Mouse (Mus musculus): ENCODE results near the gene Slc37a2.
"Not testable (repeated sequence)": the region's sequence is repeated elsewhere in the genome, so short reads cannot be mapped to it uniquely, and the experiment has no call there.

Slc37a2 gene

DNA sequence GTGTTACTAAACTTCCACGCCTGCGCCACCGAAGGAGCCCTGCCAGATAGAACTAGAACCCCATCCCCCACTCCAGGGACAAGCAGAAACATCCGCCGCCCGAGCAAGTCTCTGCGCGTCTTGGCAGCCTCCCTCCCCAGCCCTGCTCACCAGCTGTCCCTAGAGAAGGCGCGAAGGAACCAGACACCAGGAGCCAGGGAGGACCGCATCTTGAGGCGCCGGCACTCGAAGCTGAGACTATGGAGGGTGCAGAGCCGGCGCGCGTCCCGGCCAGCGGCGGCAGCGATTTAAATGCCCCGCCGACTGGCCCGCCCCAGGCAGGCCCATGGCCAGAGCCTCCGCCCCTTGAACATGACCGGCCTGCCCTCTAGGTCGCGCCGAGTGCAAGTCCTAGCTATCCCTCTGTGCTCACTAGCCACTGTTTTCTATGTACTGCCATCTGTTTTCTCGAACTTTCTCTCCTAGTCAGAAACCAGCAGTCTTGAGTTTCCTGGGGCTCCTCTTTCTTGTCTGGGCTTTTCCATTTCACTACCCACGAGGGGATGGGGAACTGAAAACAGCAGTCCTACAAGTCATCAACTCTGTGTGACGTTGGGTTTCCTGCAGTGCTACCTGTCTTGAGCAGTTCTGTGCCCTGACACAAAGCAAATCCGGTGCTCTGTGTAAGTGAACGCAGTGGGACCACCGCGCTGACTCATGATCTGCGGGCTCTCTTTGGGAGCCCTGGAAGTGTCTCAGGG is at the start of gene Slc37a2:
Gene Slc37a2, minus strand, starts transcription at position 590 of the 740 bp plus-strand sequence.
- DNase-seq (ENCODE audit: low spot score) = peak; percentile 61

DNA sequence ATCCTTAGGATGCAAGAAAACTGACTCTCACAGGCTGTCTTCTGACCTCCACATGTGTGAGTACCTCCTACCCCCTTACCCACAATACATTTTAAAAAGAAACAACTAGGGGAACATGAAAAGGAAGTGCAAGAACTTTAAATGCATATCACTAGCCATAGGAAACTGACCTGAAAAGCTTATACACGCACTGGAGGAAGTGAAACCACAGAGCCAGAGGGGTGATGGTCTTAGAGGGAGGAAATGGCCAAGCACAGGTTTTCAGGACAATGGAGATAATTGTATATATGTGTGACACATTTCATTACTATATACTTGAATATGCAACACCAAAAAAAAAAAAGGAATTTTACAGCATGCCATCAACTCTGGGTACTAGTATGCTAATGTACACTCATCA is 46.2 kb upstream of the Slc37a2 start:
- DNase-seq (ENCODE audit: low spot score) = no peak

DNA sequence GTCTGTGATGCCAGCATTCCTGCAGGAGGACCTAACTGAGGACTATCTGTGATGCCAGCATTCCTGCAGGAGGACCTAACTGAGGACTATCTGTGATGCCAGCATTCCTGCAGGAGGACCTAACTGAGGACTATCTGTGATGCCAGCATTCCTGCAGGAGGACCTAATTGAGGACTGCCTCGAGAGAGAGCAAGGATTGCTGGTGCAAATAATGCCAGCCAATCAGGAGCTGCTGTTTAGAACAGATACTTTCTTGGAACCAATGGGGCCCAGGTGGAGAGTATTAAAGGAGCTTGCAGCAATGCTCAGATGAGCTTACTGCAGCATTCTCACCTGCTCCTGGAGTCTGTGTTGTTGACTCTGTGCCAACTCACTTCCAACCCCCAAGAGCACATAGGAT is 45.0 kb upstream of the Slc37a2 start:
- DNase-seq (ENCODE audit: low spot score) = not testable (repeated sequence)

GRCm38 (mm10) chr9:37295586-37295985 is 40.0 kb upstream of the Slc37a2 start:
- no peak for DNase-seq (ENCODE audit: low spot score)

DNA sequence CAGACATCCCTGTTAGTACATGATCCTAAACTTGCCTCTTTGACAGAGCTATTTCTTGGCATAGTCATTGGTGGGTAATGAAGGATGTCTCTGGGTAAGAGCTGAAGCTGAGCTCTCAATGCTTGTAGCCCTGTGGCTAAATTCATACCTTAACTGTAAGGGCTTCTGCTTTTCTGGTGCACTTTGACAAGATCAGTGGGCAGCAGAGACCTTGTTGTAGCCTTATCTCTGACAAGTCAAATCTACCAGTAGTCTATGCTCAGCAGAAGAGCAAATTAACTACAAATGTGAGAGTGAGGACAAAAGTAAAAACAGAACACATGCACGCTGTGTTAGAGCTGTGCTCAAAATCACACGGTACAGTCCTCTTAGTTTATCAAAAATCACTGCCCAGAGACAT is 11.1 kb upstream of the Slc37a2 start:
- no peak for DNase-seq (ENCODE audit: low spot score)

DNA sequence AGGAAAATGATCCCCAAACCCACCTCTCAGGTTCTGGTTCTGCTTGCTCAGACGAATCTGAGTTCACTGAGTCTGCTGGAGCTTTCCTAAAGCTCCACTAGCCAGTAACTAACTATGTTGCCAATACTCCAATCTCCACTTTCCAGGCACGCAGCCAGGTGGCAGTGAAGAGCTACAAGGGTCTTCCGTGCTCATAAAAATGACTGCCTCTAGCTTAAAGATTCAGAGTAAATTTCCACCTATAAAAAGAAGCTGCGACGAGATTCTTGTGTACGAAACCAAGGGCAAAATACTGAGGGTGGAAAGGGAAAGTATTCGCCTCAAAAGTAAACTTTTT is 319 bp upstream of the Slc37a2 start:
- DNase-seq (ENCODE audit: low spot score) = peak; percentile 60

GRCm38 (mm10) chr9:37254531-37255110 is 917 bp downstream of the Slc37a2 start:
- no peak for DNase-seq (ENCODE audit: low spot score)

GRCm38 (mm10) chr9:37250631-37251030 is 4.9 kb downstream of the Slc37a2 start:
- DNase-seq (ENCODE audit: low spot score) = no peak

GRCm38 (mm10) chr9:37249976-37250375 is 5.6 kb downstream of the Slc37a2 start:
- DNase-seq (ENCODE audit: low spot score) = no peak

DNA sequence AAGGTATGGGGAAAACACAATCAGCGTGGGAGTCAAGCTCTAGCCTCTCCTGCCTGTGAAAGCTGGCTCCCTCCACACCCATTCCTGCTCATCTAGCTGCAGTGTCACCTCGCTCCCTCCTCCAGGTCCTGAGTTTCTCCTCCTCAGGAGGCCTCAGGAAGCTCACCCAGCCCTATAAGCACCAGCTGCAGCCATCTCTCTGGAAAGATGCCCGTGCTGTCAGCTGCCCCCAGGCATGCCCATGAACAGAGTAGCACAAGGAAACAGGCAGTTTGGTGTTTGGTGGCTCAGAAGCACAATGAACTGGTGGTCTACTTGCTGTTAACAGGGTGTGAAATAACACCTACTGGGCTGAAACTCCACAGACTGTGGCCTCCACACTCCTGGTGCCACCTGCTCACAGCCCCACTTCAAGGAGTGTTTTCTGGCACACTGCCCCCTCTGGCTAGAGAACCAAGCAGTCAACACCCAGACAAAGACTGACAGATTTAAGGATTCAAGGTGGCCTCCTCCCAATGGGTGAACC is 7.1 kb downstream of the Slc37a2 start:
- no peak for DNase-seq (ENCODE audit: low spot score)

DNA sequence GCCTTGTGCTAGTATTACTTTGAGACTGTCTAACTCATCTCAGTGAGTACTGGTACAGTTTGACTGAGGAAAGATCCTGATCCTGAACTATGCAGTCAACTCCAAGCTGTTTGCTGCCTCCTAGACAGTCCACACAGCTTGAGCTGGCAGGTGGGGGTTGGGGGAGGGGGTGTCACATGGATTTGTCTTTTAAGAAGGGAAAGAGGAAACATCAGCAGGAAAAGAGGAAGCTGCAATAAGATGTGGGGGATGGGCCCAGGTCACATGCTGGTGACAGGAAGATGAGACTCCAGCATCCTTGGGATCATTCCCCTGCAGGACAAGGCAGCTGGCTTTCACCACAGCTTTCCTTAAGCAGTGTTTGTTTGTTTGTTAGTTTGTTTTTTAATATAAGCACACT is 8.1 kb downstream of the Slc37a2 start:
- DNase-seq (ENCODE audit: low spot score) = no peak

- DNase-seq (ENCODE audit: low spot score) = no peak
Observed at GRCm38 (mm10) chr9:37245810-37246209, 9.7 kb downstream of the Slc37a2 start.

- no peak for DNase-seq (ENCODE audit: low spot score)
Observed at GRCm38 (mm10) chr9:37245404-37245803, 10.1 kb downstream of the Slc37a2 start.

DNA sequence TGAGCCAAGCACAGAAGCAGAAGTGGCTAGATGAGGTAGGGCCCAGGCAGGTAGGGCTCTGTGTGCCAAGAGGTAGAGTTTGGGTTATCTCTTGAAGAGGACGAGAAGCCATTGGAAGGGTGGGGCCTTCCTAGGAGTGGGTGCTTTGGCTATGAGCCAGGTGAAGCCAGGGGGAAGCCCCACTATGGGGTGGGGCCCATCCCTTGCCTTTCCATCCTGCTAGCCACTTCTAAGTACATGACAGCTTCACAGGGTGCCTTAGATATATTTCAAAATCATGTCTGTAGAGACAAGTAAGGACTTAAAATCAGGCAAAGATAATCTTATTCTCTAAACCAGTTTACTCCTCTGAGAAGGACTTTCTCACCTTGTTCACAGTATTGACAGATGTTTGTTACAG is 10.9 kb downstream of the Slc37a2 start:
- no peak for DNase-seq (ENCODE audit: low spot score)

DNA sequence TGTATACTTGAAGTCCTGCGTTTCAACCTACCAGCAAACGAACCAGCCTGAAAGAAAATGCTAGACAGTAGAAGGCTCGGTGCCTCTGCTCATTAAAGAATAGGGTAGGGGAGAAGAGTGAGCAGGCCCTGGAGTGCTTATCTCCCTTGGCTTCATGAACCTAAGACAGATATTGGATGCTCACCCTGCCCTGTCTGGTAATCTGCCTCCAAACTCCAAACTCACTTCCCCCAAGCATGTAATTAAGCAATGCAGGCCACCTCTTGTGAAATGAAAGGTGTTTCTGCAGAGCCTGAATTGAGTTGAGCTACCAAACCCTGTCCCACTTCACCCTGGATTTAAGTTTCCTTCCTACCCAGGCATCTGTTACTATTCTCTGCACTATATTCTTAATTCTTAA is 12.8 kb downstream of the Slc37a2 start:
- DNase-seq (ENCODE audit: low spot score) = no peak

DNA sequence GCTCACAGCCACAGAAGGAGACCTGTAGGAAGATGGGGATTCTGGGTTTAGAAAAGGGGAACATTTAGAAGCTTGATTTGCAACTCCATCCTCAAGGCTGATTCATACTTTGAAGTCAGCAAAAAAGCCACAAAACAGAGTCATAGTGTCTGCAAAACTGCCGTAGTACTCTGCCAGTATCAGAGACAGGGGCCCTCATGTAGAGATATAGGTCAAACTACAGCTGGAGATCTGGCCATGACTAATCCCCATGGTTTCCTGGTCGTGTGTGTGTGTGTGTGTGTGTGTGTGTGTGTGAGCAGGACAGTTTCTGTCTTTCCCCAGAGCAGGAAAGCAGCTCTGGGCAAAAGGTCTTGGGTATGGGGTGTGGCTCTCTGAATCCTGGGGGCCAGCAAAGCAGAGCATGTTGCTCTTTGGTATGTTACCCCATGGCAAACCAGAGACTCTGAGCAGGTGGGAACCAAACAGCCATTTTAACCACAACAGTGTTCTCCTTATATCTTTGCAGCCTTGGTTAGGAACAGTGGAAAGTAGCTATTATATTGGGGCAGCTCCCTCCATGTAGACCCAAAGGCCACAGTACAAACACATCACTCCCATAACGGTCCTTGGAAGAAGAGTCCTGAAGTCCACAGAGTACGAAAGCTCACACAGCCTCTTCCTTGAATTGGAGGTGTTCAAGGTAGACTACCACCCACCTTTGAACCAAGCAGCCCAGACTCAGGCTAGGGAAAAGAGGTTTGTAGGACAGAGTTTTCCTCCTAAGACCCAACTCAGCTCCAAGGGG is 19.4 kb downstream of the Slc37a2 start:
- no peak for DNase-seq (ENCODE audit: low spot score)

DNA sequence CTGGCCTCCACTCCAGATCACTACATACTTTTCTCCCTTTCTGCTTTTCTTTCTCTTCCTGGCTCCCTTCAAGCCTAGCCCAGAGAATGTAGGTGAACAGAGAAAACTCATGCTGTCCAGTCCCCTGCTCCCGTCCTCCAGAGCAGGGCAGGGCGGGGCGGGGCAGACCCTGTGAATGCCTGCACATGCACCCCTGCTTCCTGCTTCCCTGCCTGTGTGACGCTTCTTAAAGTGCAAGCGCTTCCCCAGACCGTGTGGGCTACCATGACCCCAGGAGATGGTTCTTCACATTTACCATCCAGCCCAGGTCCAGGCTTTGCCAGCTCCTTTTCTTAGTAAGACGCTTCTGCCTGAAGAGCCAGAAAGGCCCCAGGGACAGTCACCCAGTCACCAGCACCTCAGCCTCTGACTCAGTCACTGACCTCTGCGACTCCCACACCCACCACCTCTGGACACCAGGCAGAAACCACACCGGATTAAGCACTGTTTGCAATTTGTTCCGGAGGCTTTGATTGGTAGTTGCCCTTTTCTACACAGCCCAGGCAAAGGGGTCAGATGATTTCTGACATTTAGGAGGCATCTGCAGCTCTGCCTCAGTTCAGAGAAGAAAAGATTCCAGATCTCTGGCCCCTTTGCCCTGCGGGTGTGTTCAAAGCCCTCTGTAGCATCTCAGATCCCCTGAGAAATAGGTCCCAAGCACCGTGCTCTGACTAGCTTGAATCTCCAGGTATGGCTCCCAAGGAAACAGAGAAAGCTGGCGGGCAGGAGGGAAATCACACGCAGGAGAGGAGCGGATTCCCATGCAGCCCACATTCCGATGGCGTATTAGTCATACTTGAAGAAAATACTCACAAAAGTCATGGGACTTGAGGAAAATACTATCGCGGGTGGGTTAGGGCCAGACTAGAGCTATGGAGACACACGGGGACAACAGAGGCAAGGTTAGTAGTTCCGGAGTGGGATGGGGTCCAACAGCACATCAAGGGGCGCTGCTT is 23.0 kb downstream of the Slc37a2 start:
- no peak for DNase-seq (ENCODE audit: low spot score)

DNA sequence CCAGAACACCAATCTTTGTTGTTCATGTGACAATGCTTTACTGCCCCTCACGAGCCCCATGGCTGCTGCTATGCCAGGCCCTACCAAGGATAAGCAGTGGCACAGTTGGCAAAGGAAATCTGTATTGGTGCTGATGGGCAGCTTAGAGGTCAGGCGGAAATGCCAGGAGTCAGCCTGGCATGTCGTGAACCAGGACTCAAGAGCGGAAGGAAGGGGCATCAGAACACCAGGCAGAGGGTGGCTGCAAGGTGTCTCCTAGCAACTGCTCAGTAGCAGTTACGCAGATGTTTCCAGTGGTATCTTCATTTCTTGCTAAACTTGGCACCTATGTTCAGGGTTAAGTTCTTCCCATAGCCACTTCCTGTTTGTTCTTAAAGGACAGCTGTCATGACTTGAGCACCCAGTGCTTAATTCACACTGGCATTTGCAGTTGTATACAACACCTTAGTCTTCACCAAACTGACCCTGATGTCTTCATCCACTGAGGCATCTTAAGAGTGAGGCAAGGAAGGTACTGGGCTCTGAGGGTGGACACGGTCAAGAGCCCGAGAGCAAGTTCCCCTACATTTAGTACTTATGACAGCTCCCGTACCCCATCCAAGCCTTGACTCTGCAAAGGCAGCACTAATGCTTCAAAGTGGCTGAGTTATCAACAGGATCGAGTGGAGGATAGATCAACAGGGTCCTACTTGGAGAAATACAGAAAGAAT is 24.9 kb downstream of the Slc37a2 start:
- no peak for DNase-seq (ENCODE audit: low spot score)

- DNase-seq (ENCODE audit: low spot score) = peak; percentile 41
Observed at GRCm38 (mm10) chr9:37229880-37230325, 25.6 kb downstream of the Slc37a2 start.

- DNase-seq (ENCODE audit: low spot score) = no peak
Observed at GRCm38 (mm10) chr9:37225581-37225980, 30.0 kb downstream of the Slc37a2 start.

GRCm38 (mm10) chr9:37220755-37221154 is 34.8 kb downstream of the Slc37a2 start:
- no peak for DNase-seq (ENCODE audit: low spot score)
